Mouse (Mus musculus): ENCODE results near the gene Dkk3.
"Not testable (repeated sequence)": the region's sequence is repeated elsewhere in the genome, so short reads cannot be mapped to it uniquely, and the experiment has no call there.

The Dkk3 gene

GRCm38 (mm10) chr7:112129851-112130250 lies 29.0 kb downstream of the Dkk3 start:
- DNase-seq (ENCODE audit: low read depth), result no peak

DNA sequence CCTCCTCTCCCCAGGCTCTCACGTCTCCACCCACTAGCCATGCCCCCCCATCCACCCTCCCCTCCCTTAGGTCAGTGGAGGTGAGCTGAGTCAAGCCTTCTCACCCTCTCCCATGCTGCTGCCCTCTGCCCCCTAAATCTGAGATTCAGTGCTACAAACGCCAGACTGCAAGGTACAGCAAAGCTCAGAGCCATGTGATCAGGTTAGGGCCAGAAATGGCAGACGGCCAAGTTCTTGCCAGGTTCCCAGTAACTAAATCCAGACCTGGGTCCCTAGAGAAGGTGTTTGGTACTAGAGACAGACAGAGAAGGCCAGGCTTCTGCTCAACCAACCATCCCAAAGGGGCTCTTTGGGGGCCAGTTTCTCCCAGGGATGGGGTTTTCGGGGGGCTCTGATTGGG lies 30.0 kb downstream of the Dkk3 start:
- peak; percentile 65 for DNase-seq (ENCODE audit: low read depth)

- DNase-seq (ENCODE audit: low read depth), result no peak
Measured at GRCm38 (mm10) chr7:112127954-112128353, 30.9 kb downstream of the Dkk3 start.

DNA sequence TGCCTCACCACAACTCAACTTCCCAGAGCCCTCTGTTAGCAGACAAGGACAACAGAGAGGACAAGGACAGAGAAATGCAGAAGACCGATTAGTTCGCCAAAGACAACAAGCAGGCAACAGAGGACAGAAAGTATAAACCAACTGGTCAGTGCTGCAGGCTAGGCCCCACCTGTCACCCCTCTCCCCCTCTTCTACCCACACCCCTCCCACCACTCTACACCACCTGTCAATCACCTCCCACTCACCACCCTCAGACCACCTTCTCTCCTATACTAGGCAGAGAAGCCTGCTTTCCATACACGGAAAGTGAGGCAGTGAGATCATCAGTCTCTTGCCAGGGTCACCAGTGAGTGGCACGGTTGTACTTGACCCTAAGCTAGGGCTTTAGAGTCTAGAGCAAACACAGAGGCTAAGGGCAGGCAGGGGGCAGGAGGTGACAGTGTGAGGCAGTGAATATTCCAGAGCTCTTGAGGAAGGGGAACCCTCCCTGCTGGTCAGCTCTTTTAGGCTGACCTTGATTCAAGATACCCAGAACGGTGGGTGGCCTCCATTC lies 31.7 kb downstream of the Dkk3 start:
- DNase-seq (ENCODE audit: low read depth), result no peak

DNA sequence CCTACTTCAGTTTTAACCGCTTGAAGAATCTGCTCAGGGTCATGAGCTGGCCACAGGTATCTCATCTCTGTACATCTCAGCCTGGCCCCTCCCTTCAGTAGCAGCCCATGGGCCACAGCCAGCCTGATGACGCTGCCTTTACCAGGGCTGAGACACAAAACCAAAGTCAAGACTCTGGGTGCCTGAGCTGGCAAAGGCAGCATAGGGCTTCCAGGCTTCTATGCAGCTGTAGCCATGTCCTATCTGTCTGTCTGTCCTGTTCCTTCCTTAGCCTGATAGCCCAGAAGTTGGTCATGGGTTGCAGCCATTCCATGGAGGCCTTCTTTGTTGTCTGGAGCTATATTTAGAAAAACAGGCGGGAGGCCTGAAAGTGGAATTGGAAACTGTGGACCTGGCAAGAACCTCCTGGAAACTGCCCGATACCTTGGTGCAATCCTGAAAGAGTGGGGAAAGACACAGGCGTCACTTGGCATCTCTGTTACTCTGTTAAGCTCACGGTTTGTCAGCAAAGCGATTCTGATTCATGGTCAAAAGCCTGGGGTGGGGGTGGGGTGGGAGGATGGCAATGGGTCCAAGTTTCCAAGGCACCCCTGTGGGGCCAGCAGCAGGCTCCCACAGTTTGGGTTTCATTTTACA lies 33.1 kb downstream of the Dkk3 start:
- peak; percentile 62 for DNase-seq (ENCODE audit: low read depth)

DNA sequence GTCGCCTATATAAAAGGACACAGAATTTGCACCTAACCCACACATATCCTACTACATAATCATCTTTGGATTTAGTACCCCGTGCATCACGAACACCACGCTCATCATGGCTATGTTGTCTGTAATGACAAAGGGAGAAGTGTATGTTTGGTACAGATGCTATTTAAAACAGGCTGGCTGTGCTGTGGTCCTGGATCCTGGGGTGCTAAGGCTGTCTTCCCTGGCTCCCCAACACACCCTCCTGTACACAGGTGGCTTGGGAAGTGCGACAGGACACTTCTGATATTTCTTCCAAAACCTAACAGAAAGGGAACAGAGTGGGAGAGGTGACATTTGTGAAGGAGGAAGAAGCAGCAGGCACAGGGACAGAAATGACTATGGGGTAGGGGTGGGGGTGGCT lies 35.2 kb downstream of the Dkk3 start:
- no peak for DNase-seq (ENCODE audit: low read depth)

DNA sequence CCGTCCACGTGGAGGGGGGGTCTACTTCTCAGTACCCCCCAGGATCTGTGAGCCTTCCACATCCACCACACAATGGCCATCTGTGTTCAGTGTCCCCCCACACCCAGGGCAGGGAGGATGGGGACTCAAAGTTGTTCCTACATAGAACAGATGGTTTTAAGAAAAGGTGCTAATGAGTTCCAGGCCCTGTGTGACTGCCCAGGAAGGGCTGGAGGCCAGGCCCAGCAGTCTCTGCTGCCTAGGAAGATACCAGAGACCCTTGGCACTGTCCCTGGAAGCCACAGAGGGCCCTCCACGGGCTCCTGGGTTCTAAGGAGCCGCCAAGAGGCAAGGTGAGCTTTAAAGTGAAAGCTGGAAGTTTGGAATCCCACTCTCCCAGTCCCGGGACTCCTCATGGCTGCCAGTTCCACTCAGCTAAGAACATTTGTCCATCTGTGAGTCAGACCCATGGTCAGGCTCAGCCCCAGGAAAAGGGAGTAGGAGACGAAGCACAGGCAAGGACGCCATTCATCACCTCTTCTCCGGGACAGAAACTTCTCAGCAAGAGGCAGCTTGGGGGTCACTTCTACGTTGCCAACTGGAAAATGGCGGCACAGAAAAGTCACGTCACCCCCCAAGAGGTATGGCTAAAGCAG lies 36.9 kb downstream of the Dkk3 start:
- DNase-seq (ENCODE audit: low read depth), result peak; percentile 81

- DNase-seq (ENCODE audit: low read depth), result no peak
Measured at GRCm38 (mm10) chr7:112120861-112121810, 37.7 kb downstream of the Dkk3 start.

GRCm38 (mm10) chr7:112119248-112119647 lies 39.6 kb downstream of the Dkk3 start:
- no peak for DNase-seq (ENCODE audit: low read depth)

- DNase-seq (ENCODE audit: low read depth), result peak; percentile 67
Measured at GRCm38 (mm10) chr7:112118086-112118485, 40.8 kb downstream of the Dkk3 start.

DNA sequence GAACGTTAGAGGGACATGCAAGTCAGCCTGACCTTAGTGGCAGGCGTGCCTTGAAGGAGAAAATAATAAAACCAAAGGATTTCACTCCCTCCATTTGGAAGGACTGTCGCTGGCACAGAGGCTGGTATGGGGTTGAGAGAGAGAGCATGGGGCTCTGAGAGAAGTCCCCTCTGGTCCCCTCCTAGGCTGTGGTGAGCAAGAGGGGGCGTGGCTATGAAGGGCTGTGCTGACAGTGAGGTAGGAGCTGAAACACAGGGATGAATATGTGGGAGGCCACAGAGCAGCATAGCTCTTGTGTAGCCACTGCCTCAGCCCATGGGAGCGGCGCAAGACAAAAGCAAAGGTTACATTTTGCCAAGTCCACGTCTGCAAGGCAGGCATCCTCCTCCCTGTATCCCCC lies 41.4 kb downstream of the Dkk3 start:
- DNase-seq (ENCODE audit: low read depth), result no peak

DNA sequence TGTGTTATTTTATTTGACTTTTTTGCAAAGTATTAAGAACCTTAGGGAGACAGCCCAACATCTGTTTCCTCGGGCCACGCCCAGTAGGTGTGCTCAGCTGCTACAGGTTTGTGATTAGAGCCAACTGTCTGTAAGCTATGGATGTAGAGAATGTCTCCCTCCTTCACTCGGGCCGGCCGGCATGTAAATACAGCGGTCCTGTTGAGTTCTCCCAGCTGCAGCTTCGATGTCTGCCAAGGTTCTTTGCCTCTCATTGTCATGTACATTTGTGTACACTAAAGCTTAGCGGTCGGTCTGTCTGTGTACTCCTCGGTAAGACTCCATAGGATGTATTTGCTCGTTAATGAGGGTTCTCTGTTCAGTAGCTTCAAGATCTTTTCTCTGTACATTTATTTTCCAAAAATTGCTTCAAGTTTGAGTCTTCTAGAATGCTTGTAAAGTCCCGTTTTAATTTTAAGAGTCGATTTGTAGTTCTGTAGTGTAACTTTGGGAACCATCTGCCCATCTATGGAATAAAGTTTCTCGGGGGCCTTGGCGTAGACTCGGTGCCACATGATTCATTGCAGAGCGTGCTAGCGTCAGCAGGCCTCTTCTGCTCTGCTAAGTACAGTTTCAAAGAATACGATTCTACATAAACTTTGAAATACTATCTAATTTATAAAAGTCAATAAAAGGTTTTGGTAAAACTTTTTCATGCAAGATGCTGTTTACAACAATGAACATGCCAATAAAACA lies 48.1 kb downstream of the Dkk3 start:
- no peak for DNase-seq (ENCODE audit: low read depth)

GRCm38 (mm10) chr7:112108757-112109156 lies 50.1 kb downstream of the Dkk3 start:
- DNase-seq (ENCODE audit: low read depth), result no peak

DNA sequence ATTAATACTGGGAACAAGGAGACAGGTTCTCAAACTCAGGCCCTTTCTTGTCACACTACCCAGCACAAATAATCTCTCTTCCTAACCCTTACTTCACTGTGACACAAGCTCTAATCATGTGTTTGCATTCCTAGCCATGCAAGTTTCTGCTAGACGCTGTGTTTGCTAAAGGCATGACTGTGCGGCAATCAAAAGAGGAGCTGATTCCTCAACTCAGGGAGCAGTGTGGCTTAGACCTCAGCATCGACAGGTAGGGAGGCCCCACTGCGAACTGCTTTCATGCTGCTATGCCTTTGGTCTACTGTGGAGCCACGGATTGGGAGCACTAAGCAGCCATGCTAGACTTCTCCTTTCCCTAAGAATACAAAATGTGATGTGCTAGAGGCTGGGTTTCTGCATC lies 55.0 kb downstream of the Dkk3 start:
- DNase-seq (ENCODE audit: low read depth), result no peak

DNA sequence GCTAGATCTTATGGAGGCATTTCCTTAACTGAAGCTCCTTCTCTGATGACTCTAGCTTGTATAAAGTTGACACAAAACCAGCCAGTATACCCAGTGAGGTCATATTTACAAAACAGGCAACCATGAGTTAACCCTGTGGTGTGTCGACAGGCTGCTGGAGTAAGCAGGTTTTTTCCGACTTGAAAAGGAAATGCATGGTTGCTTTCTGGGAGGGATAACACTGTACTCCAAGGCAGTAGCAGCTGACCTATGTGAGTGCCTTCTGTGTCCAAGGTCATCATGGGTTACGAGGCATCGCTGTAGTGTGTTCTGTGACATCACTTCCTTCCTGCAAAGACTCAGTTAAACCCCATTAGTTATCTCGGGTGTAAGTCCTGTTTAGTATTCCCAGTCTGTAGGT lies 55.9 kb downstream of the Dkk3 start:
- DNase-seq (ENCODE audit: low read depth), result no peak

- no peak for DNase-seq (ENCODE audit: low read depth)
Measured at GRCm38 (mm10) chr7:112100887-112101286, 58.0 kb downstream of the Dkk3 start.

DNA sequence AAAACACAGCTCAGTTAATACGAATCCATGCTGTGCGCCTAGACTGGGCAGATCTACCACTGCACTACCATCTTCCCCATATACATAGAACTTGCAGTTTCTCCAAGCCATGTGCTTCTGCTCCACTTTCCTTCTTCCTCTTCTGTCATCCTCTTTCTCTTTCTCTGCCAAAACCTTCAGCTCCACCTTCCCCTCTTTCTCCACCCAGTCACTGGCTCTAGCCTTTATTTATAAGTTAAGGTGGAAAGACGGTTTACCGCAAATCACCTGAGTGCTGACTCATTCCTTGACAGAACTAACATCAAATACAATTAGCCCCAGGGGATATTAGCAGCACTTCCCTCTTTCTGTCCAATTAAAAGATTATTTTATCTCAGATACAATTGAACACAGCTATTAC lies 63.9 kb downstream of the Dkk3 start:
- not testable (repeated sequence) for DNase-seq (ENCODE audit: low read depth)

GRCm38 (mm10) chr7:112086186-112086585 lies 72.7 kb downstream of the Dkk3 start:
- DNase-seq (ENCODE audit: low read depth), result no peak

GRCm38 (mm10) chr7:112085062-112085461 lies 73.8 kb downstream of the Dkk3 start:
- DNase-seq (ENCODE audit: low read depth), result peak; percentile 91

DNA sequence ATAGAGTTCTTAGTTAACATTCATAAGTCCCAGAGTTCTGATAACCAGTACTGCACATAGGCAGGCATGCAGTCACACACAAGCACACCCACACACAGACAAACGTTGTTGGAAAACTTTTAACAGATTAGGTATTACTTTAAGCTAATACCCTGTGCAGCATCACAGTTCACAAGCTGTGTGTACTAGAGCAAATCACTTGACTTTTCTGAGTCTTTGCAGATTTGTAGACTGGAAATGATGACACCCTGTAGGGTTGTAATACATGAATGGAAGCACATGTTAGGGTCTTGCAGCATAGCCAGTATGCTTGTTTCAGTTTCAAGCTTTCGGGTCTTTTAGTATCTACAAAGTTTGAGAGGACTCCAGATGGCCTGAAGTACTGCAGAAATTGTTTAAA lies 74.6 kb downstream of the Dkk3 start:
- DNase-seq (ENCODE audit: low read depth), result no peak

GRCm38 (mm10) chr7:112082636-112083035 lies 76.2 kb downstream of the Dkk3 start:
- DNase-seq (ENCODE audit: low read depth), result no peak

GRCm38 (mm10) chr7:112074868-112075267 lies 84.0 kb downstream of the Dkk3 start:
- DNase-seq (ENCODE audit: low read depth), result no peak
